Mouse (Mus musculus): Measurements from ENCODE around the gene Efcab7.

The Efcab7 gene

DNA sequence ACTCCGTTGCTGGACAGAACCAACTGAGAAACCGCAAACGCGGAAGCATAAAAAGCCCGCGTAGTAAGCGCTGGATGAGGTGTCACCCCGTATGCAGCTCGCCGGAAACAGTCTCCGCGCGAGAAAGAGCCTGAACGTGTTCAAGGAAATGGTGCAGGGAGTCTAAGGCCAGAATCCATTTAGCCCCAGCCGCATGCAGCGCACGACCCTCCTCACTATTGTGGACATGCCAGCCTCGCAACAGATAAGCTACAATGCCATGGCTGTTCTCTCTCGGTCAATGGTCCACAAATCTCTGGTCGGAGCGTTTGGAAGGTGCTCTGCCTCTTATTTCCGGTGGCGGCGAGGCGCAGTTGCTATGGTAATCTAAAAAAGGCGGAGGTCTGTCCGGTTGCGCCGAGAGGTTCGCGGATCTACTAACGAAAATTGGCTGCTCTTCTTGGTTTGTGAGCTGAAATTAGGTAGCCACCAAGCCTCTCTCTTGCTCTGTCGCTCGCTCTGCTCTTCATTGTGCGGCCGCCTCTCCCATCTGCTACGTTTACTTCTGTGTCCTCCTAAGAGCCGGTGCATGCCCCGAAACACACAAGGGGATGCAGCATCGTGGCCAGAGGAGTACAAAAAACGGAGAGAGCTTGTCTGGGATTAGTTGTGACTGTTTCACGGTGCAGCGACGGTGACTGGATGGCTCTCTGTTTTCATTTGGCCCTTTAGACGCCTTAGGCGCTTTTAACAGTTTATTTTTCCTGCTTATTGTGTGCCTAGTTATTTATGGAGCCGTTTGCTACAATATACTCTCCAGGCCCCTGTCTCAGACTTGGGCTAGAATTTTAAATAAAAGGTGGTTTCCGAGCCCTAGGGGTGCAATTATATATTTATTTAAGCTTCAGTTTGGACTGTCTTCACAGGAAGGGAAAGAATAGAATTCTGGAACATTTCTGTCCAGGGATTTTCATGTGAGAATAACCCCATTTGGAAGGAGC lies at the start of gene Efcab7:
Gene Efcab7 (plus strand): TSS at position 105 of the 980 bp plus-strand sequence.
- peak; percentile 89 to 92 for DNase-seq (ENCODE audit: low spot score in 2 of 2)

DNA sequence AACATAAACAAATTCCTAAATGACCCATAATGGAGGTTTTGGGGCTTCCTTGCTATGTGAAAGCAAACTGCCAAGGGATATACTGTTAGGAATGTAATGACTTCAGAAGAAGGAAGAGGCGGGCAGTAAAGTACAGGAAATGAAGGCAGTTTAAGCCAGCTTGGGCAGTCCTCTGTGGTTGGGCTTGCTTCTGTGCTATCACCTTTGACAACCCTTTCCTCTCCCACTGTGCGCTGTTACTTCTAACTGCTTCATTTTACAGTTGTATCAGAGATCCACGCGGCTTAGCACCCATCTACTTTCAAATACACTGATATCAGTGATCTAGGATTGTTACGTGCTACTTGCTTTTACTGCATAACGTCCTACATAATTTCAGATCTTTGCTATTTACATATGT lies 36.6 kb upstream of the Efcab7 start:
- DNase-seq (ENCODE audit: low spot score in 2 of 2) = no peak

DNA sequence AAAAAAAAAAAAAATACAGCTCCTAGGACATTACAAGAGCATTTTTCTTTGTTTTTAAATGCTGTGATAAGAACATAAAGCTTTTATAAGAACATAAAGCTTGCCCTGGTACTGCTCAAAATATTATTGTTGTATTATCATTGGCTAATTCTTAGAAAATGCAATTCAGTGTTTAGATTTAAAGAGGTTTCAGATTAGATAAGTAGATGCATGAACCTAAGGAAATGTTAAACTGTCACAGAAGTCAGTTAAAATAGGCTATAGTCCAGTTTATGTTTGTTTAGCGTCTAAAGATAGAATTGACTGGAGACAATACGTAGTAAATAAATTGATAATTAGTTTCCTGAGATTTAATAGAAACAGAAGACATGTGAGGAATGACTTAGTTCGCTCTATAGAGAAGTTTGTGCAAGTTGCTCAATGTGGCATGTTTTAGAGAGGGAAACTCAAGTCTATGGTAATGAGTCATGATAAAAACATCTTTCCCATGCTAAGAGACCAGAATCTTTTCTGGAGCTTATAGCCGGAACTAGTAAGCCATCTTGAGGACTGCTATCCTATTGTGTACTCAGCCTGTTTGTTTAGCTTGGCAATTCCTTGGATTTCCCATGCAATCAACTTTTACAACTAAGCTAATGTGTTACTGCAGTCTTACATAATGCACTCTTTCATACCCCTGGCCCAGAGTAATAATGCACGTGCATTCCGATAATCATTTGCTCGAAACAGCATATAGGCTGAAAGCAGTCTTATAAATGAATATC lies 12.1 kb upstream of the Efcab7 start:
- DNase-seq (ENCODE audit: low spot score in 2 of 2) = no peak

DNA sequence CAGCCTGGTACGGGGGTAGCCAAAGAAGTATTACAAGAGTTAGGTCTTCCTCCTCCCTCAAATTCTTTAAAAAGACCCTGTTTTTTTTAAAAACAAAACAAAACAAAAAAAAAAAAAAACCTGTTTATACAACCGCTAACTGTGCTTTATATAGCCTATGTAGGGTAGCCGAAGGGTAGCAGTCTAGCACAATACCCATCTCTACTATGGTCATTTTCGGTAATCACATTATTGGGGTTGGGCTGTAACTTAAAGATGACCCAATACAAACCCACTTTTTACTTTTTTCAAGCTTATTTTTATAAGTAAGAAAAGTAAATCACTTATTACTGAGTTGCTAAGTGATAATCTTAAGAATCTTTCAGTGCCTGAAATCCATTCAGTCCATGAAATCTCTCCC lies 661 bp upstream of the Efcab7 start:
- DNase-seq (ENCODE audit: low spot score in 2 of 2) = no peak

DNA sequence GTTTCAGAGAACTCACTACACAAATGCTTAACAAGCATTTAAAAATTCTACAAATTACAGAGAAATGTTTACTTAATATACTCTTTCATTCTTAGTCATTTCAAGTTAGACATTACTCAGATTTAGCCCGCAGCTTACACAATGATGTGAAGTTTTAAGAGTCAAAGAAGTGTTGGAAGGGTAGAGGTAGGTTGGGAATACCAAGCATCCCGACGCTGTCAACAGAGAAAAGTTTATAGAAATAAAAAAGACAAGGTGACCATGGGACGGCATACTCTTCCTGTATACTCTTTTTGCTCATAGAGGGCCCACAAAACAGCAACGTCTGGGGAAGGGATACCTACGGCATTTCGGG lies 282 bp upstream of the Efcab7 start:
- no peak for DNase-seq (ENCODE audit: low spot score in 2 of 2)

DNA sequence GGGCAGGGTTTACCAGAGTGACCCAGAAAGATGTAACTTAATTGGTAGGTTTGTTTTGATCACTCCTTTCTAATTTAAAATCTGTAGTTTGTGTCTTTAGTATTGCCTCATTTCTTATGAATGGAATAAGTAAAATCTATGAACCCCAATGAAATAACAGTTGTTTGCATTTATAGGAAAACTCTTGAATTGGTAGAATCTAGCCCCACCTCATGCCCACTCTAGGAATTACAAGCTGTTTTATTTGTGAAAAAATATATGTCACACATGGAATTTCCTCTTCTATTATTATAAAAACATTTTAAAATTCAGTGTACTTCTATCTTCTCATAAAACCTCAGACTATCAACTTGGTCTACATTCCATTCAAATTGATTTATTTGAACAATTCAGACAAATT lies 52.9 kb downstream of the Efcab7 start:
- DNase-seq (ENCODE audit: low spot score in 2 of 2) = peak in 1 of 2 experiments; percentile 35

DNA sequence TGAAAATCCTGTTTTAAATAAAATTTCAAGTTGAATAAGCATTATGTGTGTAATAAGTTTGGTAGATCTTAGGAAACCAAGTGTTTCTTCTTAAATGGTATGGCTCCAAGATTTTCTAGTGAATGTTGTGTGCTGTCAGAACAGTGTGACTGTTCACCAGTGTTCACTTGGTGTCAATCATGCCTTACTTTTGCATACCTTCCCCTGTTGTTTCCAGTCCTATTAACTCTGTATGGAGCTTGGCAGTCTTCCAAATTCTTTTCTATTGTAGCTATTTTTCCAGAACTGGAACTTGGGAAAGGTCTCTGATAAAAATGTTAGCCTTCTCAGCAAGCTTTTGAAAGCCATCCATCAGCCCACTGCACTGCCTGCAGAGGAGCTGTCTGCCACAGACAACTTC lies 53.4 kb downstream of the Efcab7 start:
- no peak for DNase-seq (ENCODE audit: low spot score in 2 of 2)

DNA sequence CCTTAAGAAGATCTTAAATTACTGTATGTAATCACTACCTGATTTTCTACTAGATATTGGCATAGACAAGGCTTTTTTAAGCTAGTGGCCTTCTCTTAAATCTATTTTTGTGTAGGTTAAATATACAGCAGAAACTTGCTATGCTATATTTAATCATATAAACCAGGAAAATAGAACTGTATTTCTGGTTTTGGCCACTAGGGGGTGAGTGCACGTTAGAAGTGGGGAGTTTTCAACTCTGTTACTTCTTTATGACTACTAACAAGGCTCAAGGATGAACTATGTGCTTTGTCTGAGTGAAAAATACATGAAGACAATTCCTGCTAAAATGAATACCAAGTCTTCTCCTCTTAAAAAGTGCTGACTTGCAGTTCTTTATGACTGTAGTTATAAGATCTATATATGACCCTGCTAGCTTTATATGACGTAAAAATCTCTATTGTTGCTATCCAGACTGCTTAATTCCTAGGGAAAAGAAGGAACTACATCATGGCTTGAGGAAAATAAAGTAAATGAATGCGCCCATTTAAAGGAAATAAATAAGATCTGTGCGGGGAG lies 85.0 kb downstream of the Efcab7 start:
- no peak for DNase-seq (ENCODE audit: low spot score in 2 of 2)

DNA sequence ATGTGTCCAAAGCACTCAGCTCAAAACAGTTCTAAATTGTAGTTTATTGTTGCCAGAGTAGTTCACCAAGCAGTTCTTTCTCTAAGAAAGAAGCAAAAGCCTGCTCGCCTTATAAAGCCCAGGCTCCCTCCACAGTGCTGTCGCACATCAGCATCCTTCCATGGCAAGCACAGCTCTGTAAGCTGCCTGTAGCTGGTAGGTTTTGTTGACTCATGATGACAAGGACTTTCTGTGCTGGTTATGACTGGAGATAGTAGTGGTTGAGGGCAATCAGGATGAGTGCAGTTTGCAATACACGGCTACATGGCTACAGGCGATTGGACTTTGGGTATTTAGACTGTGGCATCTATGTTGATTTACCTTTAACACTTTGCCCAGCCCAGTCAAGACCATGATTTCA lies 97.4 kb downstream of the Efcab7 start:
- DNase-seq (ENCODE audit: low spot score in 2 of 2) = no peak

DNA sequence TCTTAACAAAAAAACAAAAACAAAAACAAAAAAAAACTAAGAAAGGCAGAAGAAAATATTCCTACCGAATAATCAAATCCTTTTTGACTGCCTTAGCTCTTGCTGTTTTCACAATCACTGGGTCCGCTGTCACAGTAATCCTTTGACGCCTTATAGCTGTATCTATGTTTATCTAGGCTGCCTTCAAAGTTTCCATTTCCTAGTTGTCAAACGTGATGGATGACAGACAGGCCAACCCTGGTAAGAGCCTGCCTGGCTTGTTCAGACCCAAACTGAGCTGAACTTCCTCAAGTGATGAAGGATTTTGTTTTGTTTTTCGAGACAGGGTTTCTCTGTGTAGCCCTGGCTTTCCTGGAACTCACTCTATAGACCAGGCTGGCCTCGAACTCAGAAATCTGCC lies 99.5 kb downstream of the Efcab7 start:
- DNase-seq (ENCODE audit: low spot score in 2 of 2) = no peak

DNA sequence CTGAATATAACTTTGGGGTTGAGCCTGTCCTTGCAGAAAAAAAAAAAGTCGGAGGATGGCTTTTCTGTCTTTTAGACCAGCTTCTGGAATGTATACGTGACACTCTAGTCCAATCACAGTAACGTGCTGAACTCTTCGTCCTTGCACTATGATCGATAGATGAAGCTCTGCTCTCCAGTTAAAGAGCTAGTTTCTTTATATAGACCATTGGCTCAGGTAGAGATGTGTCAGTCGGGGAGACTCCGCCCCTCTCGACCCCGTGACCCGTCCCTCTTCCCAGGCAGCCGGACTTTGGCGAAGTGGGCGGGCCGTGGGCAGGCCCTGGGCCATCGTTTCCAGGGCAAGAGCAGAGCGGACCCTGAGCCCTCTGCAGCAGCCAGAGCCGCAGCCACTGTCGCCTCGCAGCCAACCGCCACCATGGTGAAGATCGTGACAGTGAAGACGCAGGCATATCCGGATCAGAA lies 100.2 kb downstream of the Efcab7 start, which contains the start of gene Pgm1:
Gene Pgm1 (plus strand): TSS at position 266 of the 464 bp plus-strand sequence.
- DNase-seq (ENCODE audit: low spot score in 2 of 2) = peak; percentile 69 to 76

DNA sequence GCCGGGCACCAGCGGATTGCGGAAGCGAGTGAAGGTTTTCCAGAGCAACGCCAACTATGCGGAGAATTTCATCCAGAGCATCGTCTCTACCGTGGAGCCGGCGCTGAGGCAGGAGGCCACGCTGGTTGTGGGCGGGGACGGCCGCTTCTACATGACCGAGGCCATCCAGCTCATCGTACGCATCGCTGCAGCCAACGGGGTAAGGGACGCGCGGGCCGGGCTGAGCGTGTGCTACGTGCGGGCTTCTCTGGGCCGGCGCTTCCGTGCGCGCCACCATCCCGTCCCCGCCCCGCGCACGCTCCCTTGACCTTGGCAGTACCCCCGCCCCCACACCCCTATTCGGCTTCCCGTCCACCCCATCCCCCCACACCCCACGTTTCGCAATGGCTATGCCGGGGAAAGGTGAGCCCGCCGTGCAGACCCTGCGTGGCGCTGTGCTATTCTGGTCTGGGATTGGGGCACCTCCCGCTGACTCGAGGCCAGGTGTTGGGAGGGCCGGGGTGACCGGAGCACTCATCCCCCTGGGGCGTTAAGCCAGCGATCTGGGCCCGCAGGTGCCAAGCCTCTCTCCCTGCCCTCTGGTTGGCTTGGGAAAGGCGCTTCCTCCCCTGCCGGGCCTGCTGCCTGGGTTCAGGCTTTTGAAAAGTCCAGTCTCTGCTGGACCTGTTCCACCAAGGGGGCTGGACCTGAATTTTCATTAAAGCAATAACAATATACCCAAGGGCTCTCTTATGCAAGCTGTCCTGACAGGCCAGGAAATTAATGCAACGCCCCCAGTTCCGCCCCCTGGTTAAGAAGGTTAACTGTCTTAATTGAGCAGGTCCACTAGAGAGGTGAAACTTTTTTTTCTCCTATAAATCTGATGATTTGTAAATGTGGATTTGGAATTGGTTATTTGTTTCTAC lies 100.9 kb downstream of the Efcab7 start, which contains the start of gene Itgb3bp:
Gene Itgb3bp (minus strand): TSS at position 201 of the 905 bp plus-strand sequence.
- peak; percentile 69 to 70 for DNase-seq (ENCODE audit: low spot score in 2 of 2)

DNA sequence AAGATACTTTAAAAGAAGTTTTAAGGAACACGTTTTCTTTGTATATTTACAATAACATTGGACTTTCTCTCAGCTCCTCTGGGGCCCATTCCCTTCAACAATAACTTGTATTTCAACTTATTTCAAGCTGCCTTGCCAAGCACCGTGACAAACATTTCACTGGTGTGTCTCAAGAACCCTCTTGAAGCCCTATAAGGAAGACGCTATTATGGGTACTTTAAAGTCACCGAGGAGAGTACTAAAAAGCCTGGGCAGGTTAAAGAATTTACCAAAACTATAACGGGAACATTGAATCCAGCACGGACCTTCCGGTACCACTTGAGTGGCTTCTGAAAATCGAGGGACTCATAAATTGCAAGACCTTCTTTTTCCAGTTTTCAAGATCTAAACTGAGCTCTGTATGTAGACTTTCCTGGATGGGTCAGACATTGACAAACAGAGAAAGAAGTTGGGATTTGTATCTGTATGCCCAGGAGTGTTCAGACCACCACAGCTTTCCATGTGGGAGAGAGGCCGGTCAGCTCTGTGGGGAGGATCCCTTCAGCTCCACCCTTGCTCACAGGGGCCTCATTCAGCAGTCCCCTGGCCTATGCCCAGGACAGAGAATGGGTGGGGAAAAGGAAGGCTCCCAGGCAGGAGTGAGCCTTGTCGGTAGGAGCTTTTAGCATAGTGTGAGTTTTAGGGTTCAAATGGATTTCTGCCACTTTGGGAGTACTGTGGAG lies 101.7 kb downstream of the Efcab7 start:
- DNase-seq (ENCODE audit: low spot score in 2 of 2) = no peak

DNA sequence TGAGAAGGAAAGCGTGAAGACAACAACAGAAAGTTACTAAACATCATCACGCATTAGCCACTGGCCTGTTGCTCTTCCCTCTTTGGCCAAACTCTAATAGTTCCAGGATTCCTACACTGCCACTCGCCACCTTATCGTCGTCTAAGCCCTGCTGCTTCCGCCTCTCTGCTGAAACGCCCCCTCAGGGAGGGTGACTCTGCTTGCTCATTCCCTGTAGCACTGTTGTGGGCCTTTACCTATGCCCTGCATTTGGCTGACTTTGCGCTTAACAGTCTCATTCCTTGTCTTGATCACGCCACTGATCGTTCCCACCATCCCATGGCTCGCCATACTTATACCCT lies 102.2 kb downstream of the Efcab7 start:
- DNase-seq (ENCODE audit: low spot score in 2 of 2) = no peak

DNA sequence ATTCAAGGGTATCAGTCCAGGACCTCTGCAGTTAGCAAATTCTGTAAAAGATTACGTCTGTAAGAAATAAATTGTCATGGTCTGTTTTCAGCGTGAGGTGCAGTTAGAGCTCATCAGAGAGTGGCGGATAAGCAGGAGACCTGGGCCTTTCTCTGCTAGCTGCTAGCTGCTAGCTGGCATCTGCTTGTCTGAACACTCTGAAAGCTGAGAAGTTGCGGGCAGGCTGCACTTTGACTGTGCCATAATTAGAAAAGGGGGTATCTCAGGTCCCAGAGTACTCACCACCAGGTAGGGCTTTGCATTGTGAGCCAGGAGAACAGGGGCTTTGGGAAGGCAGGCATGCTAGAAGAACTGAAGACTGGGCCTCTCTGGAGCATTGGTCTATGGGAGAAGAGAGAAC lies 102.8 kb downstream of the Efcab7 start:
- DNase-seq (ENCODE audit: low spot score in 2 of 2) = no peak

DNA sequence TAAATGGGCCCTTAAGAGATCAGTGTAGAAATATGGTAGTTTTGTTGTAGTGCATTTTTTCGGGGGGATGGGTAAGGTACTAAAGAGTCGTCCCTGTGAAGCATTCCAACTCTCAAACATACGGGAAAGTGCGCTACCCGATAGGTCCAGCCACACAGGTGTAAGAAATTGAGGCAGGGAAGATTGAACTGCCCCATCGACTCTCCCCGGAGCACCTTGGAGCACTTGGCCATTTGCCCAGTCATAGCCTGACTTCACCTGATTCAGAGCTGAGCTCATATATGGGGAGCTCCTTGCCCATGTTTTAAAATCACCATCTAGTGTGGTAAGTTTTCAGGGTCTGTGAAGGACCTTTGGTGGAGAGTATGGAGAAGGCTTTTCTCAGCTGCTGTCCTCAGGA lies 105.9 kb downstream of the Efcab7 start:
- no peak for DNase-seq (ENCODE audit: low spot score in 2 of 2)

DNA sequence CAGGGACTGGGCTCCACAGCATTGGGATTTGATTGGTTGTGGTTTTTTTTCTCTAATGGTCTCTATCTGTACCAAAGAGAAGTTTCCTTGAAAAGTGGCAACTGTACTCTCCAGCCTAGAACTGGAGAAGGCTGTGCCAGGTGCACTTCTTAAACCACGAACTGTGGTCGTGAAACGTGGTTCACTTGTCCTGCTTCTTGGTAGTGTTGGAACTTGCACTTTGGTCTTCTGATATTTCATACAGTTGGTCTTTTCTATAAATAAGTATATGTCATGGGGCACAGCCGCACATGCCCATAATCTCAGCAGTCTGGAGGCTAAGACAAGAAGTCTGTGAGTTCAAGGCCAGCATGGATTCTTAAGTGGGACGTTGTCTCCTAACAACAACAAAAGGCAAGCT lies 107.3 kb downstream of the Efcab7 start:
- DNase-seq (ENCODE audit: low spot score in 2 of 2) = no peak

DNA sequence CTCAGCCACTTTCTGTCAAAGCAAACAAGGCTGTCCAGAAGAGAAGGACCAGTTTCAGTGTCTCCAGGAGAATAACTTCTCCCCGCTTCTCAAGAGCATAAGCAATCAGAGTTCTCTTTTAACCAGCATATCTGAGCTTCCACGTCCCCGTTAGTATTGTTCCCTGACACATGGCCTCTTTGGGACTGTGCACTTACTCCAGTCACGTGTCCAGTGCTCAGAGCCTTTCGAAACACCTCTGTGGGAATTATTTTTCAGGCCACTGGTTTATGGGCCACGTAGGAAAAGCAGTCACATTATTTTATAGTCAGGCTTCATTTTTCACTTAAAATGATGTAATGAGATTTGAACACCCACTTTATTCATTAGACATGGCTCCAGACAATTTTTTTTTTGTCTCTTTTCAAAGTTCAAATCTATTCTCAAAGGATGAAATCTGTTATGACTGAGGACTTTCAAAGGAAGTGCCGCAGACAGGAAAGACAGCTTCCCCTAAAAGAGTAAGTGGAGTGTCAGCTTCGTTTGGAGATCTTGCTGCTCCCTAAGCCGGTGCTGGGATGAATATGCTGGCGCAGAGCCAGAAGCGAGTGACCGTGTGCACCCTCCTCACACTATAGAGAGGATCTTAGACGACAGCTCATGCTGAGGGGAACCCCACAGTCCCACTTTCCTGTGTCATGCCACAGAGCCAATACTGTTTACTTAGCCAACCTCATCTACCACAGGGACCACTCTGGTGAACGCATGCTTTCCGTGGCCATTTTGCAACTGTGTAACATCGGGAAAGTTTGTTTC lies 110.9 kb downstream of the Efcab7 start:
- no peak for DNase-seq (ENCODE audit: low spot score in 2 of 2)

DNA sequence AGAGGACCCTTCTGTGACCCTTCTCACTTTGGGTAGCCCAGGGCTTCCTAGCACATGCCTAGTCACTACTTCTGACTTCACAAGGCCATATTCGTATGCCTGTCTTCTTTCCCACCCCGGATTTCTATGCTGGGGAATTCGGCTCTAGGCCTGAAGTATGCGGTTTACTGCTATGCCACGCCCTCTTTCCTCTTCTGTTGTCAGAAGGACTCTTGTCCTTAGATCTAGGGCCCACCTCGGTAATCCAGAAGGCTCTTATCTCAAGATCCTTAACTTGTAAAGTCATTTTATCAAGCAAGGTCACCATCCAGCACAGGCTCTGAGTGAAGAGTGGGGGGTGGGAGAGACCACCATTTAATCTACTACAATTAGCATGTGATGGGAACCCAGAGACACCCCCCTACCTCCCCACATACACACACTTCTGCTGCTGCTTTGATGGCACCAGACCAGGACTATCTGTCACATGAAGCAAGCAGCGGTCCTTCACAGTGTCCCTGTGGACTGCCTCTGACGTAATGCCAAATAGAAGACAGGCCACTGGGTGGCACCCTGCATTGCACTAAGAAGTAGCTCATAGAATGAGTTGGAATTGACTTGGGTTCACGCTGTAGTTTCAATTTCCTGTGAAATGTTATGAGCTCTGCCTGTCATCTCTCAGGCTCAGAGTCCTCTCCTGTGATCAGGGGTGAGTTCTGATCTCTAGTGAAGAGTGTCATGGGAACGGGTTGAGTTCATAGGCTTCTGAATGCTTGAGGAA lies 112.8 kb downstream of the Efcab7 start:
- DNase-seq (ENCODE audit: low spot score in 2 of 2) = no peak
